Mouse (Mus musculus) bone marrow, adult 2 months (tissue): ENCODE measurements at regions not wholly inside any gene's neighbourhood (a gene's known extent, or its start where the extent isn't known, plus 50 kb on each side); places are given as distances from the start of the nearest gene placed in this dataset.

Experiments used
- CTCF ChIP-seq: fragments of 200-500 bp; IDR thresholded peaks from 2 replicates; pipeline ENCODE4 v1.5.1; 2011; ENCODE audit warnings: low read length, control low read depth; ENCODE audit not compliant: control insufficient read depth, insufficient read depth
- POLR2A ChIP-seq: fragments of 200-500 bp; IDR thresholded peaks from 2 replicates; pipeline ENCODE4 v1.6.1; 2011; ENCODE audit warnings: low read depth, mild to moderate bottlenecking, control low read depth, low read length, borderline replicate concordance; ENCODE audit not compliant: control insufficient read depth

GRCm38 (mm10) chr2:159096667-159097066, 302.1 kb downstream of the Dhx35 start:
- TF ChIP-seq POLR2A, result no peak
- TF ChIP-seq CTCF, result no peak
